Mouse (Mus musculus): ENCODE results near the gene Rnf41. TPM values are rescaled to one million over a fixed set of nuclear protein-coding genes. Genes with fewer than 3 reads are reported as not detected.
A peak's percentile ranks its signal among the peaks of the same experiment; 100 is the strongest.

Gene Rnf41
- polyA plus RNA-seq, 1 experiment from 2014 or later, result 34.3 TPM

GRCm38 (mm10) chr10:128460270-128460630 lies 48.8 kb downstream of the Rnf41 start:
- 8% methylated on average over 5 of the region's 5 CpGs for WGBS
- Histone ChIP-seq H3K27ac (peak overlapping the region; percentile 98), H3K27me3 (ENCODE audit: insufficient read depth, poor library complexity, severe bottlenecking) (no peaks in the 10 kb centered on the region), H3K4me3 (peak overlapping the region; percentile 90), H3K36me3 (peaks cover 43% of the 10 kb centered on the region), H3K9me3 (no peaks in the 10 kb centered on the region), H3K4me1 (peaks cover 10% of the 10 kb centered on the region)
- no peak for DNase-seq (ENCODE audit: low spot score)

- Histone ChIP-seq H3K4me1 (no peaks in the 10 kb centered on the region), H3K36me3 (peaks cover 92% of the 10 kb centered on the region), H3K4me3 (no peak overlapping the region), H3K27me3 (ENCODE audit: insufficient read depth, poor library complexity, severe bottlenecking) (no peaks in the 10 kb centered on the region), H3K27ac (no peak overlapping the region), H3K9me3 (no peaks in the 10 kb centered on the region)
- 82% methylated on average over 12 of the region's 12 CpGs for WGBS
- DNase-seq (ENCODE audit: low spot score), result no peak
Observed at GRCm38 (mm10) chr10:128474366-128474765, 62.9 kb downstream of the Rnf41 start.

GRCm38 (mm10) chr10:128486370-128486769 lies 74.9 kb downstream of the Rnf41 start:
- 83% methylated on average over 7 of the region's 7 CpGs for WGBS
- no peaks in the 10 kb centered on the region for H3K9me3 ChIP-seq
- DNase-seq (ENCODE audit: low spot score), result peak; percentile 63

GRCm38 (mm10) chr10:128487861-128488712 lies 76.6 kb downstream of the Rnf41 start:
- H3K27me3 ChIP-seq (ENCODE audit: insufficient read depth, poor library complexity, severe bottlenecking), result no peaks in the 10 kb centered on the region
- H3K27ac ChIP-seq, result no peak overlapping the region

More at GRCm38 (mm10) chr10:128486370-128486769, 74.9 kb downstream of the Rnf41 start:
- Histone ChIP-seq H3K4me1 (peaks cover 24% of the 10 kb centered on the region), H3K27me3 (ENCODE audit: insufficient read depth, poor library complexity, severe bottlenecking) (no peaks in the 10 kb centered on the region), H3K27ac (no peak overlapping the region), H3K4me3 (no peak overlapping the region), H3K36me3 (peaks cover 97% of the 10 kb centered on the region)

GRCm38 (mm10) chr10:128488776-128489175 lies 77.3 kb downstream of the Rnf41 start:
- no peak for DNase-seq (ENCODE audit: low spot score)
- WGBS, result 77% methylated on average over 4 of the region's 4 CpGs

More at GRCm38 (mm10) chr10:128487861-128488712, 76.6 kb downstream of the Rnf41 start:
- WGBS, result 91% methylated on average over 22 of the region's 22 CpGs
- Histone ChIP-seq H3K4me3 (no peak overlapping the region), H3K36me3 (peaks cover 88% of the 10 kb centered on the region), H3K4me1 (peaks cover 37% of the 10 kb centered on the region), H3K9me3 (no peaks in the 10 kb centered on the region)
- no peak for DNase-seq (ENCODE audit: low spot score)

GRCm38 (mm10) chr10:128489380-128489779 lies 77.9 kb downstream of the Rnf41 start:
- Histone ChIP-seq H3K27ac (peak overlapping the region; percentile 96), H3K27me3 (ENCODE audit: insufficient read depth, poor library complexity, severe bottlenecking) (no peaks in the 10 kb centered on the region), H3K36me3 (peaks cover 75% of the 10 kb centered on the region), H3K9me3 (no peaks in the 10 kb centered on the region), H3K4me1 (peaks cover 38% of the 10 kb centered on the region), H3K4me3 (peak overlapping the region; percentile 1; the same call in 1 of the 2 replicates)
- WGBS, result 59% methylated on average over 5 of the region's 5 CpGs
- DNase-seq (ENCODE audit: low spot score), result no peak

More at GRCm38 (mm10) chr10:128488776-128489175, 77.3 kb downstream of the Rnf41 start:
- Histone ChIP-seq H3K36me3 (peaks cover 81% of the 10 kb centered on the region), H3K27me3 (ENCODE audit: insufficient read depth, poor library complexity, severe bottlenecking) (no peaks in the 10 kb centered on the region), H3K4me1 (peaks cover 37% of the 10 kb centered on the region), H3K27ac (0 out of 2 replicates have a peak overlapping the region, but pooled peaks have one; percentile 72), H3K4me3 (no peak overlapping the region), H3K9me3 (no peaks in the 10 kb centered on the region)

GRCm38 (mm10) chr10:128489785-128490184 lies 78.3 kb downstream of the Rnf41 start:
- peak overlapping the region; percentile 96 for H3K27ac ChIP-seq
- H3K4me1 ChIP-seq, result peaks cover 42% of the 10 kb centered on the region
- DNase-seq (ENCODE audit: low spot score), result no peak
- H3K27me3 ChIP-seq (ENCODE audit: insufficient read depth, poor library complexity, severe bottlenecking), result no peaks in the 10 kb centered on the region
- peak overlapping the region; percentile 36 for H3K4me3 ChIP-seq
- peaks cover 71% of the 10 kb centered on the region for H3K36me3 ChIP-seq
- WGBS, result 42% methylated on average over 4 of the region's 4 CpGs
- no peaks in the 10 kb centered on the region for H3K9me3 ChIP-seq

GRCm38 (mm10) chr10:128490232-128490631 lies 78.8 kb downstream of the Rnf41 start:
- peak overlapping the region; percentile 36; the same call in 1 of the 2 replicates for H3K4me3 ChIP-seq
- no peaks in the 10 kb centered on the region for H3K27me3 ChIP-seq (ENCODE audit: insufficient read depth, poor library complexity, severe bottlenecking)
- no peaks in the 10 kb centered on the region for H3K9me3 ChIP-seq
- 30% methylated on average over 5 of the region's 5 CpGs for WGBS
- peaks cover 68% of the 10 kb centered on the region for H3K36me3 ChIP-seq
- peak overlapping the region; percentile 96 for H3K27ac ChIP-seq
- peaks cover 47% of the 10 kb centered on the region for H3K4me1 ChIP-seq
- peak; percentile 86 for DNase-seq (ENCODE audit: low spot score)

- DNase-seq (ENCODE audit: low spot score), result no peak
- Histone ChIP-seq H3K4me3 (peak overlapping the region; percentile 89), H3K36me3 (peaks cover 62% of the 10 kb centered on the region), H3K27me3 (ENCODE audit: insufficient read depth, poor library complexity, severe bottlenecking) (no peaks in the 10 kb centered on the region), H3K4me1 (peaks cover 50% of the 10 kb centered on the region), H3K9me3 (no peaks in the 10 kb centered on the region), H3K27ac (peak overlapping the region; percentile 96)
- WGBS, result 31% methylated on average over 5 of the region's 5 CpGs
Observed at GRCm38 (mm10) chr10:128490912-128491311, 79.5 kb downstream of the Rnf41 start.

Small RNA genes within 50 kb of the gene (microRNA-seq; reads per million reads assigned to microRNA genes)
- gene Gm25361 (not detected), gene Gm26308 (not detected), gene Mir6914 (not detected), gene Mir6915 (1.8 reads per million), gene Mir8105 (3.0 reads per million, percentile 5 among the genes with 10 or more reads in this experiment)

Other genes starting within 250 kb of the Rnf41 start
- 32.5 and 38.6 TPM in 2 replicates for gene Rbms2, start 231.4 kb upstream of the Rnf41 start, polyA plus RNA-seq (2016; fragmentation: Nextera tagmentation; extraction: Ambion mirVana)
- 0.86 and 1.1 TPM in 2 replicates for gene Gls2, start 217.2 kb upstream of the Rnf41 start, polyA plus RNA-seq (2016; fragmentation: Nextera tagmentation; extraction: Ambion mirVana)
- 37.9 and 41.9 TPM in 2 replicates for gene Spryd4, start 199.8 kb upstream of the Rnf41 start, polyA plus RNA-seq (2016; fragmentation: Nextera tagmentation; extraction: Ambion mirVana)
- gene Mip, start 185.8 kb upstream of the Rnf41 start, polyA plus RNA-seq (2016; fragmentation: Nextera tagmentation; extraction: Ambion mirVana), result not detected in 2 replicates
- 48.1 and 69.3 TPM in 2 replicates for gene Timeless, start 179.6 kb upstream of the Rnf41 start, polyA plus RNA-seq (2016; fragmentation: Nextera tagmentation; extraction: Ambion mirVana)
- 0.18 and 0.23 TPM in 2 replicates for gene Apon, start 157.6 kb upstream of the Rnf41 start, polyA plus RNA-seq (2016; fragmentation: Nextera tagmentation; extraction: Ambion mirVana)
- 0.11 and 3.9 TPM in 2 replicates for gene Apof, start 143.0 kb upstream of the Rnf41 start, polyA plus RNA-seq (2016; fragmentation: Nextera tagmentation; extraction: Ambion mirVana)
- 10.8 and 11.0 TPM in 2 replicates for gene Stat2, start 141.1 kb upstream of the Rnf41 start, polyA plus RNA-seq (2016; fragmentation: Nextera tagmentation; extraction: Ambion mirVana)
- 0.25 and 0.48 TPM in 2 replicates for gene Il23a, start 112.9 kb upstream of the Rnf41 start, polyA plus RNA-seq (2016; fragmentation: Nextera tagmentation; extraction: Ambion mirVana)
- gene Pan2, start 108.3 kb upstream of the Rnf41 start, polyA plus RNA-seq (2016; fragmentation: Nextera tagmentation; extraction: Ambion mirVana), result 29.9 and 31.4 TPM in 2 replicates
- gene Cnpy2, start 89.2 kb upstream of the Rnf41 start, polyA plus RNA-seq (2016; fragmentation: Nextera tagmentation; extraction: Ambion mirVana), result 220 and 255 TPM in 2 replicates
- 347 and 474 TPM in 2 replicates for gene Cs, start 73.9 kb upstream of the Rnf41 start, polyA plus RNA-seq (2016; fragmentation: Nextera tagmentation; extraction: Ambion mirVana)
- 9.7 and 10.7 TPM in 2 replicates for gene Coq10a, start 42.7 kb upstream of the Rnf41 start, polyA plus RNA-seq (2016; fragmentation: Nextera tagmentation; extraction: Ambion mirVana)
- 10.9 and 12.7 TPM in 2 replicates for gene Ankrd52, start 34.5 kb upstream of the Rnf41 start, polyA plus RNA-seq (2016; fragmentation: Nextera tagmentation; extraction: Ambion mirVana)
- 0.07 and 2.4 TPM in 2 replicates for gene Slc39a5, start 10.4 kb upstream of the Rnf41 start, polyA plus RNA-seq (2016; fragmentation: Nextera tagmentation; extraction: Ambion mirVana)
- 76.5 and 87.9 TPM in 2 replicates for gene Nabp2, start 165 bp upstream of the Rnf41 start, polyA plus RNA-seq (2016; fragmentation: Nextera tagmentation; extraction: Ambion mirVana)
- gene Smarcc2, start 47.6 kb downstream of the Rnf41 start, polyA plus RNA-seq (2016; fragmentation: Nextera tagmentation; extraction: Ambion mirVana), result 66.0 and 68.7 TPM in 2 replicates
- 1,508 and 1,550 TPM in 2 replicates for gene Myl6, start 82.5 kb downstream of the Rnf41 start, polyA plus RNA-seq (2016; fragmentation: Nextera tagmentation; extraction: Ambion mirVana)
- gene Myl6b, start 87.0 kb downstream of the Rnf41 start, polyA plus RNA-seq (2016; fragmentation: Nextera tagmentation; extraction: Ambion mirVana), result 3.2 and 4.0 TPM in 2 replicates
- 17.8 and 20.3 TPM in 2 replicates for gene Esyt1, start 114.2 kb downstream of the Rnf41 start, polyA plus RNA-seq (2016; fragmentation: Nextera tagmentation; extraction: Ambion mirVana)
- 11.2 and 12.8 TPM in 2 replicates for gene Zc3h10, start 136.1 kb downstream of the Rnf41 start, polyA plus RNA-seq (2016; fragmentation: Nextera tagmentation; extraction: Ambion mirVana)
- gene Rpl41, start 137.6 kb downstream of the Rnf41 start, polyA plus RNA-seq (2016; fragmentation: Nextera tagmentation; extraction: Ambion mirVana), result 2,301 and 2,407 TPM in 2 replicates
- 168 and 225 TPM in 2 replicates for gene Pa2g4, start 154.3 kb downstream of the Rnf41 start, polyA plus RNA-seq (2016; fragmentation: Nextera tagmentation; extraction: Ambion mirVana)
- gene Erbb3, start 178.0 kb downstream of the Rnf41 start, polyA plus RNA-seq (2016; fragmentation: Nextera tagmentation; extraction: Ambion mirVana), result 7.4 and 7.7 TPM in 2 replicates
- gene Rps26, start 215.1 kb downstream of the Rnf41 start, polyA plus RNA-seq (2016; fragmentation: Nextera tagmentation; extraction: Ambion mirVana), result 400 and 429 TPM in 2 replicates
- gene Ikzf4, start 234.3 kb downstream of the Rnf41 start, polyA plus RNA-seq (2016; fragmentation: Nextera tagmentation; extraction: Ambion mirVana), result 2.3 and 2.7 TPM in 2 replicates

Measured in heart, embryonic 10.5 days (tissue).